Mouse (Mus musculus): Measurements from ENCODE around the gene Rsph10b. TPM values are rescaled to one million over a fixed set of nuclear protein-coding genes. Genes with fewer than 3 reads are reported as not detected.

Rsph10b gene
- polyA plus RNA-seq, 1 experiment, result not detected

GRCm38 (mm10) chr5:143931863-143932580 is 813 bp upstream of the Rsph10b start:
- H3K4me3 ChIP-seq, result no peak overlapping the region
- no peaks in the 10 kb centered on the region for H3K27me3 ChIP-seq (ENCODE audit: control insufficient read depth, insufficient read depth, insufficient read length)
- H3K4me2 ChIP-seq (ENCODE audit: low read depth), result no peak overlapping the region
- TF ChIP-seq E2F4 (IDR thresholded peaks at IDR 0.05; ENCODE audit: insufficient read depth), result no peak
- H3K79me2 ChIP-seq (ENCODE audit: control insufficient read depth, insufficient read depth), result no peaks in the 10 kb centered on the region
- peaks cover 6% of the 10 kb centered on the region for H3K36me3 ChIP-seq (ENCODE audit: control insufficient read depth, insufficient read depth)
- no peak overlapping the region for H3ac ChIP-seq (ENCODE audit: control insufficient read depth, insufficient read length)

GRCm38 (mm10) chr5:143933414-143933813 is 579 bp downstream of the Rsph10b start:
- H3ac ChIP-seq (ENCODE audit: control insufficient read depth, insufficient read length), result no peak overlapping the region
- H3K4me3 ChIP-seq, result no peak overlapping the region
- H3K27me3 ChIP-seq (ENCODE audit: control insufficient read depth, insufficient read depth, insufficient read length), result no peaks in the 10 kb centered on the region
- no peak overlapping the region for H3K4me2 ChIP-seq (ENCODE audit: low read depth)
- TF ChIP-seq USF1 (IDR thresholded peaks at IDR 0.05; ENCODE audit: low read depth) (no peak), MYOD1 (IDR thresholded peaks at IDR 0.05; ENCODE audit: control insufficient read depth in 1 of 3, insufficient read length in 2 of 3, low read depth in 2 of 3) (no peak), TCF12 (IDR thresholded peaks at IDR 0.05; ENCODE audit: insufficient read depth, poor library complexity, severe bottlenecking) (no peak), TCF3 (IDR thresholded peaks at IDR 0.05; ENCODE audit: insufficient read length, low read depth) (no peak), SRF (IDR thresholded peaks at IDR 0.05; ENCODE audit: control insufficient read depth, insufficient read length, low read depth) (no peak), POLR2AphosphoS2 (IDR thresholded peaks at IDR 0.05; ENCODE audit: insufficient read length, low read depth) (no peak)
- peaks cover 4% of the 10 kb centered on the region for H3K36me3 ChIP-seq (ENCODE audit: control insufficient read depth, insufficient read depth)
- no peaks in the 10 kb centered on the region for H3K79me2 ChIP-seq (ENCODE audit: control insufficient read depth, insufficient read depth)

GRCm38 (mm10) chr5:143933875-143934274 is 1.0 kb downstream of the Rsph10b start:
- Histone ChIP-seq H3K4me3 (no peak overlapping the region), H3K79me2 (ENCODE audit: control insufficient read depth, insufficient read depth) (no peaks in the 10 kb centered on the region), H3ac (ENCODE audit: control insufficient read depth, insufficient read length) (no peak overlapping the region), H3K36me3 (ENCODE audit: control insufficient read depth, insufficient read depth) (no peaks in the 10 kb centered on the region), H3K4me2 (ENCODE audit: low read depth) (no peak overlapping the region), H3K27me3 (ENCODE audit: control insufficient read depth, insufficient read depth, insufficient read length) (no peaks in the 10 kb centered on the region)
- TF ChIP-seq CEBPB (IDR thresholded peaks at IDR 0.05; ENCODE audit: insufficient read depth, poor library complexity, severe bottlenecking), result no peak
- no peak for TF ChIP-seq E2F4 (IDR thresholded peaks at IDR 0.05; ENCODE audit: insufficient read depth)
- TF ChIP-seq MYOD1 (IDR thresholded peaks at IDR 0.05; ENCODE audit: control insufficient read depth in 1 of 3, insufficient read length in 2 of 3, low read depth in 2 of 3), result no peak
- TF ChIP-seq USF1 (IDR thresholded peaks at IDR 0.05; ENCODE audit: low read depth), result no peak
- no peak for TF ChIP-seq TCF3 (IDR thresholded peaks at IDR 0.05; ENCODE audit: insufficient read length, low read depth)
- no peak for TF ChIP-seq REST (IDR thresholded peaks at IDR 0.05; ENCODE audit: insufficient read depth, insufficient read length)
- TF ChIP-seq MYOG (IDR thresholded peaks at IDR 0.05; ENCODE audit: control insufficient read depth in 1 of 3, insufficient read depth in 1 of 3, insufficient read length in 2 of 3, low read depth in 2 of 3), result no peak
- no peak for TF ChIP-seq POLR2A (IDR thresholded peaks at IDR 0.05; ENCODE audit: insufficient read length, low read depth)
- TF ChIP-seq SRF (IDR thresholded peaks at IDR 0.05; ENCODE audit: control insufficient read depth, insufficient read length, low read depth), result no peak
- no peak for TF ChIP-seq POLR2AphosphoS2 (IDR thresholded peaks at IDR 0.05; ENCODE audit: insufficient read length, low read depth)
- no peak for TF ChIP-seq MAX (IDR thresholded peaks at IDR 0.05; ENCODE audit: low read depth)
- TF ChIP-seq TCF12 (IDR thresholded peaks at IDR 0.05; ENCODE audit: insufficient read depth, poor library complexity, severe bottlenecking), result no peak

GRCm38 (mm10) chr5:143936156-143936555 is 3.3 kb downstream of the Rsph10b start:
- TF ChIP-seq MAX (IDR thresholded peaks at IDR 0.05; ENCODE audit: low read depth) (no peak), TCF3 (IDR thresholded peaks at IDR 0.05; ENCODE audit: insufficient read length, low read depth) (no peak), USF1 (IDR thresholded peaks at IDR 0.05; ENCODE audit: low read depth) (no peak), REST (IDR thresholded peaks at IDR 0.05; ENCODE audit: insufficient read depth, insufficient read length) (no peak), TCF12 (IDR thresholded peaks at IDR 0.05; ENCODE audit: insufficient read depth, poor library complexity, severe bottlenecking) (no peak), MYOD1 (IDR thresholded peaks at IDR 0.05; ENCODE audit: control insufficient read depth in 1 of 3, insufficient read length in 2 of 3, low read depth in 2 of 3) (no peak), POLR2AphosphoS2 (IDR thresholded peaks at IDR 0.05; ENCODE audit: insufficient read length, low read depth) (no peak), POLR2A (IDR thresholded peaks at IDR 0.05; ENCODE audit: insufficient read length, low read depth) (no peak), MYOG (IDR thresholded peaks at IDR 0.05; ENCODE audit: control insufficient read depth in 1 of 3, insufficient read depth in 1 of 3, insufficient read length in 2 of 3, low read depth in 2 of 3) (no peak), CEBPB (IDR thresholded peaks at IDR 0.05; ENCODE audit: insufficient read depth, poor library complexity, severe bottlenecking) (no peak), E2F4 (IDR thresholded peaks at IDR 0.05; ENCODE audit: insufficient read depth) (no peak), SRF (IDR thresholded peaks at IDR 0.05; ENCODE audit: control insufficient read depth, insufficient read length, low read depth) (no peak)

GRCm38 (mm10) chr5:143941588-143941987 is 8.8 kb downstream of the Rsph10b start:
- peaks cover 10% of the 10 kb centered on the region for H3K27me3 ChIP-seq (ENCODE audit: control insufficient read depth, insufficient read depth, insufficient read length)
- no peak overlapping the region for H3K4me3 ChIP-seq
- H3K36me3 ChIP-seq (ENCODE audit: control insufficient read depth, insufficient read depth), result no peaks in the 10 kb centered on the region
- H3ac ChIP-seq (ENCODE audit: control insufficient read depth, insufficient read length), result no peak overlapping the region
- no peaks in the 10 kb centered on the region for H3K79me2 ChIP-seq (ENCODE audit: control insufficient read depth, insufficient read depth)
- no peak for TF ChIP-seq POLR2AphosphoS2 (IDR thresholded peaks at IDR 0.05; ENCODE audit: insufficient read length, low read depth)
- no peak for TF ChIP-seq CEBPB (IDR thresholded peaks at IDR 0.05; ENCODE audit: insufficient read depth, poor library complexity, severe bottlenecking)
- no peak for TF ChIP-seq TCF12 (IDR thresholded peaks at IDR 0.05; ENCODE audit: insufficient read depth, poor library complexity, severe bottlenecking)
- TF ChIP-seq MYOD1 (IDR thresholded peaks at IDR 0.05; ENCODE audit: control insufficient read depth in 1 of 3, insufficient read length in 2 of 3, low read depth in 2 of 3), result no peak
- no peak for TF ChIP-seq E2F4 (IDR thresholded peaks at IDR 0.05; ENCODE audit: insufficient read depth)
- TF ChIP-seq SRF (IDR thresholded peaks at IDR 0.05; ENCODE audit: control insufficient read depth, insufficient read length, low read depth), result no peak
- H3K4me2 ChIP-seq (ENCODE audit: low read depth), result no peak overlapping the region

More at GRCm38 (mm10) chr5:143936156-143936555, 3.3 kb downstream of the Rsph10b start:
- H3K79me2 ChIP-seq (ENCODE audit: control insufficient read depth, insufficient read depth), result no peaks in the 10 kb centered on the region
- H3ac ChIP-seq (ENCODE audit: control insufficient read depth, insufficient read length), result no peak overlapping the region
- H3K36me3 ChIP-seq (ENCODE audit: control insufficient read depth, insufficient read depth), result no peaks in the 10 kb centered on the region
- no peaks in the 10 kb centered on the region for H3K27me3 ChIP-seq (ENCODE audit: control insufficient read depth, insufficient read depth, insufficient read length)
- H3K4me2 ChIP-seq (ENCODE audit: low read depth), result no peak overlapping the region
- H3K4me3 ChIP-seq, result no peak overlapping the region

Data from myocyte (in vitro differentiated cells).